Mouse (Mus musculus) MEL (cell line): ENCODE measurements around the gene Nt5dc3.

Experiments used
- CTCF ChIP-seq, 3 experiments: IDR thresholded peaks in 2 of 3; conservative IDR thresholded peaks in 1 of 3; 2 replicates each; pipeline ENCODE4 v1.5.1; 2011 to 2012; ENCODE audit warnings: low read length in 3 of 3, low read depth in 2 of 3, mild to moderate bottlenecking in 2 of 3, improper control_type of control experiment in 1 of 3, inconsistent platforms in 1 of 3, mixed read lengths in 1 of 3, moderate library complexity in 1 of 3; ENCODE audit not compliant: control insufficient read depth in 1 of 3, insufficient read depth in 1 of 3, poor library complexity in 1 of 3, severe bottlenecking in 1 of 3
- E2F4 ChIP-seq: IDR thresholded peaks from 2 replicates; pipeline ENCODE4 v1.6.1; 2011; ENCODE audit warnings: low read depth, low read length, improper control_type of control experiment, borderline replicate concordance
- EP300 ChIP-seq, 2 experiments: IDR thresholded peaks; 2 replicates each; pipeline ENCODE4 v1.6.1; 2011; ENCODE audit warnings: improper control_type of control experiment in 2 of 2, low read length in 2 of 2, low read depth in 1 of 2, mild to moderate bottlenecking in 1 of 2
- GABPA ChIP-seq: IDR thresholded peaks from 2 replicates; pipeline ENCODE4 v1.6.1; 2012; ENCODE audit warnings: low read depth, mild to moderate bottlenecking, inconsistent platforms, low read length, improper control_type of control experiment, moderate library complexity
- GATA1 ChIP-seq: IDR thresholded peaks from 2 replicates; pipeline ENCODE4 v1.6.1; 2011; ENCODE audit warnings: low read depth, low read length, improper control_type of control experiment
- MYC ChIP-seq: IDR thresholded peaks from 2 replicates; pipeline ENCODE4 v1.6.1; 2011; ENCODE audit warnings: low read depth, mild to moderate bottlenecking, low read length, improper control_type of control experiment, moderate library complexity
- POLR2A ChIP-seq, 2 experiments: IDR thresholded peaks; 2 replicates each; pipeline ENCODE4 v1.6.1; 2011 to 2012; ENCODE audit warnings: low read length in 2 of 2, mild to moderate bottlenecking in 2 of 2, control low read depth in 1 of 2, improper control_type of control experiment in 1 of 2, low read depth in 1 of 2, moderate library complexity in 1 of 2; ENCODE audit not compliant: control insufficient read depth in 1 of 2, insufficient read depth in 1 of 2, poor library complexity in 1 of 2
- TCF12 ChIP-seq: IDR thresholded peaks from 2 replicates; pipeline ENCODE4 v1.6.1; 2014; ENCODE audit warnings: low read depth, mild to moderate bottlenecking, inconsistent platforms, low read length, improper control_type of control experiment, moderate library complexity

GRCm38 (mm10) chr10:86771701-86772100 is 7.1 kb upstream of the Nt5dc3 start:
- TF ChIP-seq MYC, result no peak
- TF ChIP-seq GABPA, result no peak
- no peak for TF ChIP-seq EP300 (IDR thresholded peaks at IDR 0.05; ENCODE audit: low read depth in 1 of 2, low read length in 2 of 2)
- TF ChIP-seq POLR2A (IDR thresholded peaks at IDR 0.05; ENCODE audit: control insufficient read depth in 1 of 2, insufficient read depth in 1 of 2, low read depth in 1 of 2, low read length in 2 of 2, poor library complexity in 1 of 2), result no peak
- no peak for TF ChIP-seq CTCF (IDR thresholded peaks at IDR 0.05 in 2 of 3, conservative IDR thresholded peaks at IDR 0.05 in 1 of 3; ENCODE audit: control insufficient read depth in 1 of 3, insufficient read depth in 1 of 3, low read depth in 2 of 3, low read length in 3 of 3, poor library complexity in 1 of 3, severe bottlenecking in 1 of 3)
- TF ChIP-seq GATA1, result no peak
- no peak for TF ChIP-seq E2F4
- TF ChIP-seq TCF12, result no peak
